Mouse (Mus musculus) G1E (cell line): Measurements from ENCODE around the gene Morf4l2.

ENCODE experiments used
- CTCF ChIP-seq: IDR thresholded peaks from 2 replicates; pipeline ENCODE4 v1.5.1; 2012; ENCODE audit warnings: low read depth, low read length, inconsistent platforms, mixed read lengths
- GATA1 ChIP-seq: IDR thresholded peaks from 2 replicates; pipeline ENCODE4 v1.6.1; 2012; ENCODE audit warnings: borderline replicate concordance, low read length, inconsistent platforms, mixed read lengths
- GATA2 ChIP-seq: IDR thresholded peaks from 2 replicates; pipeline ENCODE4 v1.6.1; 2012; ENCODE audit warnings: low read depth, low read length, inconsistent platforms, borderline replicate concordance
- POLR2AphosphoS5 ChIP-seq: IDR thresholded peaks from 2 replicates; pipeline ENCODE4 v1.6.1; 2012; ENCODE audit warnings: low read depth, low read length, inconsistent platforms; ENCODE audit not compliant: insufficient replicate concordance
- TAL1 ChIP-seq: conservative IDR thresholded peaks from 2 replicates; pipeline ENCODE4 v1.6.1; 2012; ENCODE audit warnings: low read depth, low read length, inconsistent platforms, mixed read lengths

- TF ChIP-seq CTCF (no peak), TAL1 (no peak), GATA2 (no peak), POLR2AphosphoS5 (no peak), GATA1 (no peak)
Measured at GRCm38 (mm10) chrX:136749329-136749728, 5.8 kb upstream of the Morf4l2 start.
